Mouse (Mus musculus): ENCODE data around the gene Oprl1.

GRCm38 (mm10) chr2:181764600-181764999 is 49.8 kb downstream of the Oprl1 start:
- TF ChIP-seq GATA1 (IDR thresholded peaks at IDR 0.05; ENCODE audit: low read length) (no peak), TAL1 (IDR thresholded peaks at IDR 0.05; ENCODE audit: low read length) (no peak)

All from erythroblast, embryonic 14.5 days (primary cell).